Mouse (Mus musculus): ENCODE data around the gene Clba1. TPM values are rescaled to one million over a fixed set of nuclear protein-coding genes. Genes with fewer than 3 reads are reported as not detected.

Clba1 gene
- polyA plus RNA-seq, 1 experiment from 2014 or later: 7.9 TPM

GRCm38 (mm10) chr12:112829244-112829864 lies 20.6 kb downstream of the Clba1 start, which contains the start of gene Cdca4:
Cdca4 (minus strand) TSS chr12:112829423.
- peak; percentile 95 for ATAC-seq (ENCODE audit: insufficient number of reproducible peaks, insufficient read depth, low FRiP score, low read depth)
- under 1% methylated on average over 70 of the region's 72 CpGs for WGBS
- H3K36me3 ChIP-seq (ENCODE audit: control insufficient read depth, insufficient read depth, low read length): peaks cover 38% of the 10 kb centered on the region

GRCm38 (mm10) chr12:112830141-112830540 lies 21.4 kb downstream of the Clba1 start:
- ATAC-seq (ENCODE audit: insufficient number of reproducible peaks, insufficient read depth, low FRiP score, low read depth): no peak
- Histone ChIP-seq H3K36me3 (ENCODE audit: control insufficient read depth, insufficient read depth, low read length) (peaks cover 30% of the 10 kb centered on the region), H3K4me3 (ENCODE audit: control insufficient read depth in 1 of 2, insufficient read depth in 1 of 2, low read depth in 1 of 2, low read length in 2 of 2) (peak overlapping the region; percentile 78 to 84), H3K9me3 (ENCODE audit: control insufficient read depth, low read length) (no peaks in the 10 kb centered on the region), H3K9ac (ENCODE audit: low read length) (peak overlapping the region; percentile 84), H3K4me1 (ENCODE audit: control insufficient read depth in 2 of 2, insufficient read depth in 2 of 2, low read length in 2 of 2) (peaks cover 10 to 23% of the 10 kb centered on the region in 2 experiments), H3K27ac (replicated peaks in 1 of 2; ENCODE audit: control insufficient read depth in 1 of 2, insufficient read depth in 1 of 2, low read depth in 2 of 2, low read length in 2 of 2) (peak overlapping the region; percentile 34 to 64), H3K27me3 (ENCODE audit: control insufficient read depth, insufficient read depth, low read length) (no peaks in the 10 kb centered on the region), H3K4me2 (ENCODE audit: low read length) (peak overlapping the region; percentile 69)
- 10% methylated on average over 2 of the region's 2 CpGs for WGBS

More at GRCm38 (mm10) chr12:112829244-112829864, 20.6 kb downstream of the Clba1 start, which contains the start of gene Cdca4:
- peak within 1 kb of the TSS; percentile 90 for H3K9ac ChIP-seq (ENCODE audit: low read length)
- H3K27me3 ChIP-seq (ENCODE audit: control insufficient read depth, insufficient read depth, low read length): no peaks in the 10 kb centered on the region
- H3K4me2 ChIP-seq (ENCODE audit: low read length): peak within 1 kb of the TSS; percentile 69
- H3K4me3 ChIP-seq (ENCODE audit: control insufficient read depth in 1 of 2, insufficient read depth in 1 of 2, low read depth in 1 of 2, low read length in 2 of 2): peak within 1 kb of the TSS; percentile 78 to 97
- no peaks in the 10 kb centered on the region for H3K9me3 ChIP-seq (ENCODE audit: control insufficient read depth, low read length)
- H3K27ac ChIP-seq (replicated peaks in 1 of 2; ENCODE audit: control insufficient read depth in 1 of 2, insufficient read depth in 1 of 2, low read depth in 2 of 2, low read length in 2 of 2): peak within 1 kb of the TSS; percentile 86 to 88
- H3K4me1 ChIP-seq (ENCODE audit: control insufficient read depth in 2 of 2, insufficient read depth in 2 of 2, low read length in 2 of 2): peaks cover 10 to 29% of the 10 kb centered on the region in 2 experiments

GRCm38 (mm10) chr12:112830570-112830969 lies 21.8 kb downstream of the Clba1 start:
- Histone ChIP-seq H3K27ac (replicated peaks in 1 of 2; ENCODE audit: control insufficient read depth in 1 of 2, insufficient read depth in 1 of 2, low read depth in 2 of 2, low read length in 2 of 2) (no peak overlapping the region), H3K4me1 (ENCODE audit: control insufficient read depth in 2 of 2, insufficient read depth in 2 of 2, low read length in 2 of 2) (peaks cover 10 to 23% of the 10 kb centered on the region in 2 experiments), H3K27me3 (ENCODE audit: control insufficient read depth, insufficient read depth, low read length) (no peaks in the 10 kb centered on the region), H3K4me2 (ENCODE audit: low read length) (peak overlapping the region; percentile 69), H3K36me3 (ENCODE audit: control insufficient read depth, insufficient read depth, low read length) (peaks cover 26% of the 10 kb centered on the region), H3K4me3 (ENCODE audit: control insufficient read depth in 1 of 2, insufficient read depth in 1 of 2, low read depth in 1 of 2, low read length in 2 of 2) (peak overlapping the region in 1 of 2 experiments; percentile 78; a peak in 3 of 4 replicates), H3K9me3 (ENCODE audit: control insufficient read depth, low read length) (no peaks in the 10 kb centered on the region), H3K9ac (ENCODE audit: low read length) (peak overlapping the region; percentile 84)
- no peak for ATAC-seq (ENCODE audit: insufficient number of reproducible peaks, insufficient read depth, low FRiP score, low read depth)
- 79% methylated on average over 3 of the region's 3 CpGs for WGBS

DNA sequence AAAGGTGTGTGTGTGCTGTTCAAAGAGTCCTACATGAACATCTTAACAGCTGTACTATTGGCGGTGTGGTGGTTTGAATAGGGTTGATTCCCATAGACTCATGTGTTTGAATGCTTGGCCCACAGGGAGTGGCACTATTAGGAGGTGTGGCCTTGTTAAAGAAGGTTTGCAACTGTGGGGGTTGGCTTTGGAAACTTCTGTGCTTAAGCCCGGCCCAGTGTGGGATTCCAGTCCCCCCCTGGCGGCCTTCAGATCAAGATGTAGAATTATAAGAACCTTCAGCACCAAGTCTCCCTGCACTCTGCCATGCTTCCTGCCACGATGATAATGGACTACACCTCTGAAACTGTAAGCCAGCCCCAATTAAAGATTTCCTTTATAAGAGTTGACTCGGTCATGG lies 23.7 kb downstream of the Clba1 start:
- H3K4me1 ChIP-seq (ENCODE audit: control insufficient read depth in 2 of 2, insufficient read depth in 2 of 2, low read length in 2 of 2): peaks cover 8 to 13% of the 10 kb centered on the region in 2 experiments
- WGBS: 88% methylated on average over 5 of the region's 5 CpGs
- no peak for ATAC-seq (ENCODE audit: insufficient number of reproducible peaks, insufficient read depth, low FRiP score, low read depth)
- H3K4me3 ChIP-seq (ENCODE audit: control insufficient read depth in 1 of 2, insufficient read depth in 1 of 2, low read depth in 1 of 2, low read length in 2 of 2): no peak overlapping the region
- H3K4me2 ChIP-seq (ENCODE audit: low read length): no peak overlapping the region
- no peak overlapping the region for H3K27ac ChIP-seq (replicated peaks in 1 of 2; ENCODE audit: control insufficient read depth in 1 of 2, insufficient read depth in 1 of 2, low read depth in 2 of 2, low read length in 2 of 2)
- H3K9ac ChIP-seq (ENCODE audit: low read length): no peak overlapping the region
- H3K9me3 ChIP-seq (ENCODE audit: control insufficient read depth, low read length): no peaks in the 10 kb centered on the region
- peaks cover 11% of the 10 kb centered on the region for H3K36me3 ChIP-seq (ENCODE audit: control insufficient read depth, insufficient read depth, low read length)
- H3K27me3 ChIP-seq (ENCODE audit: control insufficient read depth, insufficient read depth, low read length): no peaks in the 10 kb centered on the region

DNA sequence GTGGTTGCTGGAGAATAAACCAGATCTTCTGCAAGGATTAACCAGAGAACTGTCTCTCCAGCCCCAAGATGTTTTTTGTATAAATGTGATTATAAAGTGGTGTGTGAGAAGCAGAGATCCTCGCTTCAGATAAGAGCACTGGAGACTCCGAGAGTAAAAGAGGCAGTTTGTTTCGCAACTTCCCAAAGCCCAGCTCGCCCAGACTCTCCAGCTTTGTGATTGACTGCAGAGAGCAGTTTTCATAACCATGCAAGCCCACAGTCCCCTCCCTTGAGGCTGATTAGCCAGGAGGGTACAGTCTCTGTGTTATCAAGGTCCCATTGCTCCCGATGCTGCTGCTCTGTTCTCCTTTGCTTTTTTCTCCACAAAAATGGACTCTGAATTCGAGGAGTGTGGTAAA lies 24.8 kb downstream of the Clba1 start:
- 77% methylated on average over 6 of the region's 6 CpGs for WGBS
- Histone ChIP-seq H3K4me3 (ENCODE audit: control insufficient read depth in 1 of 2, insufficient read depth in 1 of 2, low read depth in 1 of 2, low read length in 2 of 2) (no peak overlapping the region), H3K4me2 (ENCODE audit: low read length) (no peak overlapping the region), H3K9me3 (ENCODE audit: control insufficient read depth, low read length) (no peaks in the 10 kb centered on the region), H3K36me3 (ENCODE audit: control insufficient read depth, insufficient read depth, low read length) (peaks cover 6% of the 10 kb centered on the region; the same call in 1 of the 2 replicates), H3K4me1 (ENCODE audit: control insufficient read depth in 2 of 2, insufficient read depth in 2 of 2, low read length in 2 of 2) (peaks cover 2 to 6% of the 10 kb centered on the region in 2 experiments; a peak in 3 of 4 replicates), H3K9ac (ENCODE audit: low read length) (no peak overlapping the region), H3K27me3 (ENCODE audit: control insufficient read depth, insufficient read depth, low read length) (no peaks in the 10 kb centered on the region), H3K27ac (replicated peaks in 1 of 2; ENCODE audit: control insufficient read depth in 1 of 2, insufficient read depth in 1 of 2, low read depth in 2 of 2, low read length in 2 of 2) (no peak overlapping the region)
- ATAC-seq (ENCODE audit: insufficient number of reproducible peaks, insufficient read depth, low FRiP score, low read depth): no peak

- no peak for ATAC-seq (ENCODE audit: insufficient number of reproducible peaks, insufficient read depth, low FRiP score, low read depth)
These were observed 26.3 kb downstream of the Clba1 start for GRCm38 (mm10) chr12:112835046-112835445.

GRCm38 (mm10) chr12:112840209-112841086 lies 31.7 kb downstream of the Clba1 start:
- no peaks in the 10 kb centered on the region for H3K36me3 ChIP-seq (ENCODE audit: control insufficient read depth, insufficient read depth, low read length)
- no peaks in the 10 kb centered on the region for H3K4me1 ChIP-seq (ENCODE audit: control insufficient read depth in 2 of 2, insufficient read depth in 2 of 2, low read length in 2 of 2)
- H3K27me3 ChIP-seq (ENCODE audit: control insufficient read depth, insufficient read depth, low read length): no peaks in the 10 kb centered on the region
- no peak for ATAC-seq (ENCODE audit: insufficient number of reproducible peaks, insufficient read depth, low FRiP score, low read depth)
- no peak overlapping the region for H3K27ac ChIP-seq (replicated peaks in 1 of 2; ENCODE audit: control insufficient read depth in 1 of 2, insufficient read depth in 1 of 2, low read depth in 2 of 2, low read length in 2 of 2)
- WGBS: 65% methylated on average over 25 of the region's 25 CpGs
- no peaks in the 10 kb centered on the region for H3K9me3 ChIP-seq (ENCODE audit: control insufficient read depth, low read length)
- H3K9ac ChIP-seq (ENCODE audit: low read length): no peak overlapping the region
- H3K4me2 ChIP-seq (ENCODE audit: low read length): no peak overlapping the region
- no peak overlapping the region for H3K4me3 ChIP-seq (ENCODE audit: control insufficient read depth in 1 of 2, insufficient read depth in 1 of 2, low read depth in 1 of 2, low read length in 2 of 2)

More at GRCm38 (mm10) chr12:112835046-112835445, 26.3 kb downstream of the Clba1 start:
- peaks cover 6% of the 10 kb centered on the region; the same call in 1 of the 2 replicates for H3K36me3 ChIP-seq (ENCODE audit: control insufficient read depth, insufficient read depth, low read length)
- 66% methylated on average over 2 of the region's 2 CpGs for WGBS
- H3K4me2 ChIP-seq (ENCODE audit: low read length): no peak overlapping the region
- no peaks in the 10 kb centered on the region for H3K27me3 ChIP-seq (ENCODE audit: control insufficient read depth, insufficient read depth, low read length)
- no peak overlapping the region for H3K4me3 ChIP-seq (ENCODE audit: control insufficient read depth in 1 of 2, insufficient read depth in 1 of 2, low read depth in 1 of 2, low read length in 2 of 2)
- H3K9me3 ChIP-seq (ENCODE audit: control insufficient read depth, low read length): no peaks in the 10 kb centered on the region
- peaks cover 2 to 6% of the 10 kb centered on the region in 2 experiments; a peak in 3 of 4 replicates for H3K4me1 ChIP-seq (ENCODE audit: control insufficient read depth in 2 of 2, insufficient read depth in 2 of 2, low read length in 2 of 2)
- no peak overlapping the region for H3K9ac ChIP-seq (ENCODE audit: low read length)
- H3K27ac ChIP-seq (replicated peaks in 1 of 2; ENCODE audit: control insufficient read depth in 1 of 2, insufficient read depth in 1 of 2, low read depth in 2 of 2, low read length in 2 of 2): no peak overlapping the region

Data from heart, embryonic 14.5 days (tissue).